Mouse (Mus musculus) cerebellum, adult 2 months (tissue): ENCODE measurements at regions not wholly inside any gene's neighbourhood (a gene's known extent, or its start where the extent isn't known, plus 50 kb on each side); places are given as distances from the start of the nearest gene placed in this dataset.

Experiments
- CTCF ChIP-seq: fragments of 200-500 bp; IDR thresholded peaks from 2 replicates; pipeline ENCODE4 v1.5.1; 2011; ENCODE audit warnings: low read depth, mild to moderate bottlenecking, control low read depth, low read length, moderate library complexity, borderline replicate concordance; ENCODE audit not compliant: insufficient read depth
- POLR2A ChIP-seq: fragments of 200-500 bp; IDR thresholded peaks from 2 replicates; pipeline ENCODE4 v1.6.1; 2011; ENCODE audit warnings: low read length, control low read depth, borderline replicate concordance; ENCODE audit not compliant: insufficient read depth

GRCm38 (mm10) chr2:173426191-173427065 lies 96.0 kb upstream of the 1700021F07Rik start:
- no peak for TF ChIP-seq CTCF
- no peak for TF ChIP-seq POLR2A
